Mouse (Mus musculus) forebrain, embryonic 12.5 days (tissue): Measurements from ENCODE around the gene Dgke. TPM values are rescaled to one million over a fixed set of nuclear protein-coding genes. Genes with fewer than 3 reads are reported as not detected.
A peak's percentile ranks its signal among the peaks of the same experiment; 100 is the strongest.

ENCODE experiments used
- ATAC-seq: fragments of 200-750 bp; cut with Nextera tagmentation; 2 replicates; pipeline ENCODE4 v1.8.0; 2017; ENCODE audit warnings: moderate TSS enrichment; ENCODE audit not compliant: low FRiP score
- H3K27ac ChIP-seq: fragments of 300-500 bp; sonication (generic); 2 replicates; pipeline ENCODE4 v1.5.1; 2016; ENCODE audit warnings: mild to moderate bottlenecking
- H3K27me3 ChIP-seq: fragments of 300-500 bp; sonication (generic); 2 replicates; pipeline ENCODE4 v1.6.1; 2016; ENCODE audit warnings: mild to moderate bottlenecking
- H3K36me3 ChIP-seq: fragments of 300-500 bp; sonication (generic); replicated peaks from 2 replicates; pipeline ENCODE4 v1.6.1; 2016; ENCODE audit warnings: mild to moderate bottlenecking
- H3K4me1 ChIP-seq: fragments of 300-500 bp; sonication (generic); 2 replicates; pipeline ENCODE4 v1.6.1; 2016
- H3K4me2 ChIP-seq: fragments of 300-500 bp; sonication (generic); 2 replicates; pipeline ENCODE4 v1.6.1; 2016; ENCODE audit warnings: mild to moderate bottlenecking, moderate library complexity
- H3K4me3 ChIP-seq: fragments of 300-500 bp; sonication (generic); replicated peaks from 2 replicates; pipeline ENCODE4 v1.5.1; 2016; ENCODE audit warnings: mild to moderate bottlenecking
- H3K9ac ChIP-seq: fragments of 300-500 bp; sonication (generic); 2 replicates; pipeline ENCODE4 v1.6.1; 2016; ENCODE audit warnings: mild to moderate bottlenecking
- H3K9me3 ChIP-seq: fragments of 300-500 bp; sonication (generic); 2 replicates; pipeline ENCODE4 v1.6.1; 2016
- WGBS: fragments of 180-500 bp; shearing (Covaris S2); methylation state at CpG from one replicate; pipeline ENCODE4 v1.1.7; 2016; 5-methylcytosine and 5-hydroxymethylcytosine counted together
- polyA plus RNA-seq: library from polyadenylated mRNA; unstranded; fragments of >200 nt; fragmentation: Nextera tagmentation; extraction: Ambion mirVana; gene quantifications from 2 replicates; pipeline ENCODE4 v1.2.1, GENCODE M21; 2016

Dgke gene
- polyA plus RNA-seq, 1 experiment from 2014 or later: 9.2 TPM

- H3K4me2 ChIP-seq: no peak overlapping the region
- no peak overlapping the region for H3K9ac ChIP-seq
- no peaks in the 10 kb centered on the region for H3K36me3 ChIP-seq
- no peaks in the 10 kb centered on the region for H3K9me3 ChIP-seq
- H3K27me3 ChIP-seq: no peaks in the 10 kb centered on the region
- H3K4me1 ChIP-seq: no peaks in the 10 kb centered on the region
- H3K4me3 ChIP-seq: no peak overlapping the region
- no peak for ATAC-seq
- no peak overlapping the region for H3K27ac ChIP-seq
- 81% methylated on average over 10 of the region's 10 CpGs for WGBS
Observed at GRCm38 (mm10) chr11:89027955-89028361, 38.7 kb downstream of the Dgke start.

- no peak overlapping the region for H3K4me2 ChIP-seq
- H3K4me3 ChIP-seq: no peak overlapping the region
- no peaks in the 10 kb centered on the region for H3K36me3 ChIP-seq
- WGBS: 96% methylated on average over 3 of the region's 3 CpGs
- H3K9me3 ChIP-seq: no peaks in the 10 kb centered on the region
- H3K9ac ChIP-seq: no peak overlapping the region
- no peaks in the 10 kb centered on the region for H3K27me3 ChIP-seq
- no peaks in the 10 kb centered on the region for H3K4me1 ChIP-seq
- no peak overlapping the region for H3K27ac ChIP-seq
- ATAC-seq: no peak
Observed at GRCm38 (mm10) chr11:89026117-89026516, 40.5 kb downstream of the Dgke start.

GRCm38 (mm10) chr11:89025603-89026002 is 41.0 kb downstream of the Dgke start:
- ATAC-seq: no peak
- no peaks in the 10 kb centered on the region for H3K9me3 ChIP-seq
- 73% methylated on average over 3 of the region's 3 CpGs for WGBS
- no peak overlapping the region for H3K4me3 ChIP-seq
- no peak overlapping the region for H3K4me2 ChIP-seq
- no peaks in the 10 kb centered on the region for H3K4me1 ChIP-seq
- H3K27me3 ChIP-seq: no peaks in the 10 kb centered on the region
- no peaks in the 10 kb centered on the region for H3K36me3 ChIP-seq
- no peak overlapping the region for H3K27ac ChIP-seq
- H3K9ac ChIP-seq: no peak overlapping the region

GRCm38 (mm10) chr11:89024181-89024881 is 42.3 kb downstream of the Dgke start:
- WGBS: 81% methylated on average over 11 of the region's 11 CpGs
- H3K36me3 ChIP-seq: no peaks in the 10 kb centered on the region
- H3K9ac ChIP-seq: no peak overlapping the region
- no peak overlapping the region for H3K4me2 ChIP-seq
- 0 out of 2 replicates have a peak overlapping the region, but pooled peaks have one; percentile 6 for H3K27ac ChIP-seq
- H3K4me1 ChIP-seq: no peaks in the 10 kb centered on the region
- H3K4me3 ChIP-seq: no peak overlapping the region
- ATAC-seq: no peak
- no peaks in the 10 kb centered on the region for H3K27me3 ChIP-seq
- H3K9me3 ChIP-seq: no peaks in the 10 kb centered on the region

- Histone ChIP-seq H3K36me3 (no peaks in the 10 kb centered on the region), H3K9me3 (no peaks in the 10 kb centered on the region), H3K4me3 (no peak overlapping the region), H3K4me2 (no peak overlapping the region), H3K27ac (no peak overlapping the region), H3K9ac (no peak overlapping the region), H3K27me3 (no peaks in the 10 kb centered on the region), H3K4me1 (no peaks in the 10 kb centered on the region)
- ATAC-seq: no peak
- WGBS: 77% methylated on average over 10 of the region's 10 CpGs
Observed at GRCm38 (mm10) chr11:89023477-89023876, 43.2 kb downstream of the Dgke start.

- Histone ChIP-seq H3K27me3 (no peaks in the 10 kb centered on the region), H3K36me3 (no peaks in the 10 kb centered on the region), H3K4me1 (no peaks in the 10 kb centered on the region), H3K9me3 (no peaks in the 10 kb centered on the region), H3K9ac (no peak overlapping the region), H3K4me3 (no peak overlapping the region), H3K4me2 (no peak overlapping the region), H3K27ac (no peak overlapping the region)
- 77% methylated on average over 8 of the region's 8 CpGs for WGBS
- ATAC-seq: no peak
Observed at GRCm38 (mm10) chr11:89022120-89022731, 44.4 kb downstream of the Dgke start.

GRCm38 (mm10) chr11:89021687-89022086 is 45.0 kb downstream of the Dgke start:
- ATAC-seq: no peak

GRCm38 (mm10) chr11:89020681-89021305 is 45.9 kb downstream of the Dgke start:
- Histone ChIP-seq H3K9ac (no peak overlapping the region), H3K27ac (no peak overlapping the region), H3K36me3 (no peaks in the 10 kb centered on the region), H3K27me3 (no peaks in the 10 kb centered on the region), H3K4me2 (no peak overlapping the region), H3K4me1 (no peaks in the 10 kb centered on the region), H3K9me3 (no peaks in the 10 kb centered on the region), H3K4me3 (no peak overlapping the region)
- 76% methylated on average over 9 of the region's 9 CpGs for WGBS
- no peak for ATAC-seq

More at GRCm38 (mm10) chr11:89021687-89022086, 45.0 kb downstream of the Dgke start:
- no peaks in the 10 kb centered on the region for H3K9me3 ChIP-seq
- 83% methylated on average over 7 of the region's 7 CpGs for WGBS
- no peak overlapping the region for H3K4me2 ChIP-seq
- H3K4me1 ChIP-seq: no peaks in the 10 kb centered on the region
- no peaks in the 10 kb centered on the region for H3K27me3 ChIP-seq
- no peak overlapping the region for H3K9ac ChIP-seq
- no peaks in the 10 kb centered on the region for H3K36me3 ChIP-seq
- H3K27ac ChIP-seq: no peak overlapping the region
- H3K4me3 ChIP-seq: no peak overlapping the region

- no peak for ATAC-seq
- no peak overlapping the region for H3K27ac ChIP-seq
- no peaks in the 10 kb centered on the region for H3K9me3 ChIP-seq
- no peak overlapping the region for H3K4me3 ChIP-seq
- H3K36me3 ChIP-seq: no peaks in the 10 kb centered on the region
- no peaks in the 10 kb centered on the region for H3K4me1 ChIP-seq
- WGBS: 93% methylated on average over 9 of the region's 9 CpGs
- H3K27me3 ChIP-seq: no peaks in the 10 kb centered on the region
- no peak overlapping the region for H3K9ac ChIP-seq
- H3K4me2 ChIP-seq: no peak overlapping the region
Observed at GRCm38 (mm10) chr11:89017514-89018182, 49.0 kb downstream of the Dgke start.

GRCm38 (mm10) chr11:89012241-89012640 is 54.4 kb downstream of the Dgke start:
- H3K4me2 ChIP-seq: no peak overlapping the region
- H3K9me3 ChIP-seq: no peaks in the 10 kb centered on the region
- no peaks in the 10 kb centered on the region for H3K4me1 ChIP-seq
- no peaks in the 10 kb centered on the region for H3K27me3 ChIP-seq
- H3K4me3 ChIP-seq: no peak overlapping the region
- H3K36me3 ChIP-seq: no peaks in the 10 kb centered on the region
- no peak for ATAC-seq
- H3K27ac ChIP-seq: no peak overlapping the region
- 91% methylated on average over 5 of the region's 5 CpGs for WGBS
- no peak overlapping the region for H3K9ac ChIP-seq

- Histone ChIP-seq H3K36me3 (no peaks in the 10 kb centered on the region), H3K9ac (no peak overlapping the region), H3K4me3 (no peak overlapping the region), H3K4me2 (no peak overlapping the region), H3K27ac (no peak overlapping the region), H3K27me3 (no peaks in the 10 kb centered on the region), H3K4me1 (no peaks in the 10 kb centered on the region), H3K9me3 (no peaks in the 10 kb centered on the region)
- ATAC-seq: no peak
- 80% methylated on average over 7 of the region's 7 CpGs for WGBS
Observed at GRCm38 (mm10) chr11:89009496-89009895, 57.2 kb downstream of the Dgke start.

GRCm38 (mm10) chr11:89009066-89009465 is 57.6 kb downstream of the Dgke start:
- H3K36me3 ChIP-seq: no peaks in the 10 kb centered on the region
- ATAC-seq: no peak
- no peak overlapping the region for H3K27ac ChIP-seq

More at GRCm38 (mm10) chr11:89009066-89009465, 57.6 kb downstream of the Dgke start:
- Histone ChIP-seq H3K4me1 (no peaks in the 10 kb centered on the region), H3K9me3 (no peaks in the 10 kb centered on the region), H3K4me2 (no peak overlapping the region), H3K9ac (no peak overlapping the region), H3K4me3 (no peak overlapping the region), H3K27me3 (no peaks in the 10 kb centered on the region)
- 91% methylated on average over 9 of the region's 9 CpGs for WGBS
